Mouse (Mus musculus): ENCODE data around the gene Astl. TPM values are rescaled to one million over a fixed set of nuclear protein-coding genes. Genes with fewer than 3 reads are reported as not detected.

The Astl gene
- polyA plus RNA-seq, 1 experiment = not detected

- H3K27ac ChIP-seq (ENCODE audit: insufficient read depth, low read depth, low read length) = no peak overlapping the region
- no peak overlapping the region for H3K4me3 ChIP-seq (ENCODE audit: insufficient read depth, low read depth, low read length)
- 87% methylated on average over 5 of the region's 5 CpGs for WGBS
- TF ChIP-seq POLR2A (IDR thresholded peaks at IDR 0.05; ENCODE audit: insufficient read depth, low read depth, low read length) (no peak), CTCF (IDR thresholded peaks at IDR 0.05; ENCODE audit: insufficient read depth, low read depth, low read length) (no peak)
- H3K4me1 ChIP-seq (ENCODE audit: control insufficient read depth, insufficient read depth, low read length) = peaks cover 18% of the 10 kb centered on the region
Measured at GRCm38 (mm10) chr2:127369703-127370376, 31.4 kb downstream of the Astl start.

- WGBS = 35% methylated on average over 9 of the region's 9 CpGs
- H3K4me3 ChIP-seq (ENCODE audit: insufficient read depth, low read depth, low read length) = no peak overlapping the region
- no peak for TF ChIP-seq CTCF (IDR thresholded peaks at IDR 0.05; ENCODE audit: insufficient read depth, low read depth, low read length)
- no peak for TF ChIP-seq POLR2A (IDR thresholded peaks at IDR 0.05; ENCODE audit: insufficient read depth, low read depth, low read length)
Measured at GRCm38 (mm10) chr2:127370561-127371483, 32.4 kb downstream of the Astl start.

GRCm38 (mm10) chr2:127371484-127371861, 33.0 kb downstream of the Astl start:
- no peak for TF ChIP-seq CTCF (IDR thresholded peaks at IDR 0.05; ENCODE audit: insufficient read depth, low read depth, low read length)
- TF ChIP-seq POLR2A (IDR thresholded peaks at IDR 0.05; ENCODE audit: insufficient read depth, low read depth, low read length) = no peak

More at GRCm38 (mm10) chr2:127370561-127371483, 32.4 kb downstream of the Astl start:
- Histone ChIP-seq H3K27ac (ENCODE audit: insufficient read depth, low read depth, low read length) (no peak overlapping the region), H3K4me1 (ENCODE audit: control insufficient read depth, insufficient read depth, low read length) (peaks cover 21% of the 10 kb centered on the region)

GRCm38 (mm10) chr2:127372082-127372481, 33.6 kb downstream of the Astl start:
- Histone ChIP-seq H3K27ac (ENCODE audit: insufficient read depth, low read depth, low read length) (no peak overlapping the region), H3K4me3 (ENCODE audit: insufficient read depth, low read depth, low read length) (no peak overlapping the region), H3K4me1 (ENCODE audit: control insufficient read depth, insufficient read depth, low read length) (peaks cover 28% of the 10 kb centered on the region)
- WGBS = 93% methylated on average over 2 of the region's 2 CpGs
- TF ChIP-seq POLR2A (IDR thresholded peaks at IDR 0.05; ENCODE audit: insufficient read depth, low read depth, low read length) (no peak), CTCF (IDR thresholded peaks at IDR 0.05; ENCODE audit: insufficient read depth, low read depth, low read length) (no peak)

More at GRCm38 (mm10) chr2:127371484-127371861, 33.0 kb downstream of the Astl start:
- Histone ChIP-seq H3K4me1 (ENCODE audit: control insufficient read depth, insufficient read depth, low read length) (peaks cover 26% of the 10 kb centered on the region), H3K27ac (ENCODE audit: insufficient read depth, low read depth, low read length) (no peak overlapping the region), H3K4me3 (ENCODE audit: insufficient read depth, low read depth, low read length) (no peak overlapping the region)
- WGBS = 91% methylated on average over 1 of the region's 1 CpGs

GRCm38 (mm10) chr2:127374131-127374530, 35.7 kb downstream of the Astl start:
- WGBS = 92% methylated on average over 3 of the region's 3 CpGs
- H3K4me3 ChIP-seq (ENCODE audit: insufficient read depth, low read depth, low read length) = no peak overlapping the region
- H3K4me1 ChIP-seq (ENCODE audit: control insufficient read depth, insufficient read depth, low read length) = peaks cover 40% of the 10 kb centered on the region
- TF ChIP-seq POLR2A (IDR thresholded peaks at IDR 0.05; ENCODE audit: insufficient read depth, low read depth, low read length) (no peak), CTCF (IDR thresholded peaks at IDR 0.05; ENCODE audit: insufficient read depth, low read depth, low read length) (no peak)
- H3K27ac ChIP-seq (ENCODE audit: insufficient read depth, low read depth, low read length) = no peak overlapping the region

- TF ChIP-seq POLR2A (IDR thresholded peaks at IDR 0.05; ENCODE audit: insufficient read depth, low read depth, low read length) = no peak
- no peak for TF ChIP-seq CTCF (IDR thresholded peaks at IDR 0.05; ENCODE audit: insufficient read depth, low read depth, low read length)
- no peak overlapping the region for H3K27ac ChIP-seq (ENCODE audit: insufficient read depth, low read depth, low read length)
- H3K4me1 ChIP-seq (ENCODE audit: control insufficient read depth, insufficient read depth, low read length) = peaks cover 35% of the 10 kb centered on the region
- WGBS = 81% methylated on average over 3 of the region's 3 CpGs
- no peak overlapping the region for H3K4me3 ChIP-seq (ENCODE audit: insufficient read depth, low read depth, low read length)
Measured at GRCm38 (mm10) chr2:127375087-127375486, 36.6 kb downstream of the Astl start.

GRCm38 (mm10) chr2:127375759-127376341, 37.4 kb downstream of the Astl start:
- no peak overlapping the region for H3K27ac ChIP-seq (ENCODE audit: insufficient read depth, low read depth, low read length)
- H3K4me1 ChIP-seq (ENCODE audit: control insufficient read depth, insufficient read depth, low read length) = peaks cover 27% of the 10 kb centered on the region
- H3K4me3 ChIP-seq (ENCODE audit: insufficient read depth, low read depth, low read length) = no peak overlapping the region
- TF ChIP-seq CTCF (IDR thresholded peaks at IDR 0.05; ENCODE audit: insufficient read depth, low read depth, low read length) (no peak), POLR2A (IDR thresholded peaks at IDR 0.05; ENCODE audit: insufficient read depth, low read depth, low read length) (no peak)
- 51% methylated on average over 7 of the region's 7 CpGs for WGBS

GRCm38 (mm10) chr2:127376423-127377051, 38.1 kb downstream of the Astl start:
- H3K4me1 ChIP-seq (ENCODE audit: control insufficient read depth, insufficient read depth, low read length) = peaks cover 21% of the 10 kb centered on the region
- TF ChIP-seq CTCF (IDR thresholded peaks at IDR 0.05; ENCODE audit: insufficient read depth, low read depth, low read length) = no peak
- TF ChIP-seq POLR2A (IDR thresholded peaks at IDR 0.05; ENCODE audit: insufficient read depth, low read depth, low read length) = no peak
- H3K4me3 ChIP-seq (ENCODE audit: insufficient read depth, low read depth, low read length) = no peak overlapping the region
- no peak overlapping the region for H3K27ac ChIP-seq (ENCODE audit: insufficient read depth, low read depth, low read length)
- WGBS = 82% methylated on average over 6 of the region's 6 CpGs
